Mouse (Mus musculus): ENCODE results near the gene Smco1.

The Smco1 gene

DNA sequence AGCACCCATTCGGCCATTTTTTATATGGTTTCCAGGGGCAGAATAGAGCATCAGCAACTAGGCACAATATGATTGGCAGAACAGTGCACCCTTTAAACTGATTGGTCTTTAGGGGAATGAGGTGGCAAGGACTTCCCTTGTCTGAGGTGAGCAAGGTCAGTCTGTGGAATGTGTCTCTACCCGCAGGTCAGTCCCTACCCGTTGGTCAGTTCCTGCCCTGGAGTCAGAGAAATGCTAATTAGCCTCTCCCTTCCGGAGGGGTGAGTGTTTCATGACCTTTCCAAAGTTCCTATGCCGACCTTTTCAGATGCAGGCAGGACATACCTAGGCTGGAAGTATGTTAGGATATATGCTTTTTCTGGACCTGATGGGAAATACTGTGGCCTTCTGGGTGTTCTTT lies 41.1 kb downstream of the Smco1 start:
- DNase-seq: peak; percentile 21 to 65

- DNase-seq: peak in 1 of 2 experiments; percentile 30
Observed at GRCm38 (mm10) chr16:32312859-32313258, 41.6 kb downstream of the Smco1 start.

- no peak for DNase-seq
Observed at GRCm38 (mm10) chr16:32316601-32317000, 45.3 kb downstream of the Smco1 start.

GRCm38 (mm10) chr16:32323953-32324352 lies 52.7 kb downstream of the Smco1 start:
- DNase-seq: no peak
